Comparison of ENCODE assay signal across 18 mouse cellular contexts in genomic region chr1:127716441-127716840, GRCm38 (mm10). TPM values are rescaled to one million over a fixed set of nuclear protein-coding genes. Genes with fewer than 3 reads are reported as not detected.
DNase-seq lines count a peak whose midpoint lies in the region; TF ChIP-seq lines count a peak whose summit lies in the region.
"Had no signal": no experiment of that assay in that cellular context is flagged by ENCODE, and none has a peak within 500 bp of the region (broad histone marks: within the 10 kb centered on the region; RNA-seq: fewer than 3 reads in every experiment).

No protein-coding gene starts in this region.

- H3K27me3 ChIP-seq in cerebellum, adult 2 months (ENCODE audit: control insufficient read depth, insufficient read depth, low read length), result no peaks in the 10 kb centered on the region; the same call in 1 of the 2 replicates
- H3K27me3 ChIP-seq: CH12.LX; embryonic facial prominence, embryonic 13.5 days; kidney, embryonic 15.5 days; liver, embryonic 15.5 days; neural tube, embryonic 12.5 days; stomach, embryonic 15.5 days had no signal

- TF ChIP-seq POLR2A in cerebellum, adult 2 months (IDR thresholded peaks at IDR 0.05; ENCODE audit: borderline replicate concordance, insufficient read depth, low read length), result no peak

- WGBS in cerebellum, adult 2 months, result 78% methylated on average over 8 of the region's 8 CpGs

- peak; percentile 15 for DNase-seq in NIH3T3 (ENCODE audit: low read depth)
- peak; percentile 77 for DNase-seq in brain, adult 2 months (ENCODE audit: low read depth, low spot score)
- DNase-seq in heart, postnatal 10 days, result peak; percentile 46 to 52
- DNase-seq in layer of hippocampus, postnatal 36 days, result peak; percentile 12 to 14
- DNase-seq in gastrocnemius, postnatal 36 days, result no peak
- DNase-seq in cerebellum, adult 2 months, result no peak
- DNase-seq in ovary, postnatal 36 days (ENCODE audit: low spot score), result no peak
- DNase-seq: cerebellum, postnatal 36 days had no signal

- intact Hi-C loops in heart, postnatal 10 days (cut with DNase I), result no loop called here
- intact Hi-C loops in gastrocnemius, postnatal 36 days (cut with DNase I), result no loop called here

- H3K27ac ChIP-seq in cerebellum, adult 2 months (ENCODE audit: insufficient read depth, low read length), result no peak overlapping the region
- H3K27ac ChIP-seq: embryonic facial prominence, embryonic 13.5 days; kidney, embryonic 15.5 days; liver, embryonic 15.5 days; macrophage; neural tube, embryonic 12.5 days; stomach, embryonic 15.5 days had no signal

- no peaks in the 10 kb centered on the region for H3K4me1 ChIP-seq in cerebellum, adult 2 months (ENCODE audit: control insufficient read depth, insufficient read depth, low read length)
- H3K4me1 ChIP-seq: embryonic facial prominence, embryonic 13.5 days; kidney, embryonic 15.5 days; liver, embryonic 15.5 days; neural tube, embryonic 12.5 days; stomach, embryonic 15.5 days had no signal

- no peak for TF ChIP-seq CTCF in cerebellum, adult 2 months (IDR thresholded peaks at IDR 0.05; ENCODE audit: borderline replicate concordance, insufficient read depth, low read depth, low read length)

- no peak overlapping the region for H3K4me3 ChIP-seq in cerebellum, adult 2 months (replicated peaks; ENCODE audit: insufficient read depth, low read depth, low read length)
- H3K4me3 ChIP-seq: embryonic facial prominence, embryonic 13.5 days; kidney, embryonic 15.5 days; liver, embryonic 15.5 days; neural tube, embryonic 12.5 days; stomach, embryonic 15.5 days had no signal

RNA-seq across cellular contexts. Expression of gene Acmsd, which starts 12.8 kb away (rescaled TPM):
- under 1 TPM in 1 of 2 experiments, not detected in 1; 0.31 TPM for total RNA-seq in heart, postnatal 10 days (2021)
- total RNA-seq in layer of hippocampus, postnatal 36 days (2021), result not detected
- not detected for total RNA-seq in gastrocnemius, postnatal 36 days (2021)
- polyA plus RNA-seq in cerebellum, adult 2 months (2012; rRNA removed), result 0.05 TPM in 1 of 2 replicates, not detected in the other
- total RNA-seq: CH12.LX; granulocyte monocyte progenitor cell, adult 5-6 weeks had no signal
- polyA plus RNA-seq: embryonic facial prominence, embryonic 13.5 days; macrophage; midbrain, embryonic 16.5 days; neural tube, embryonic 12.5 days; urinary bladder, adult 2 months had no signal

RNA-seq across cellular contexts. Expression of gene Tmem163, which starts 37.1 kb away (rescaled TPM):
- 1 to 10 TPM; 5.1 to 7.9 TPM for total RNA-seq in heart, postnatal 10 days (2021)
- total RNA-seq in layer of hippocampus, postnatal 36 days (2021), result 10 to 100 TPM; 10.4 to 11.7 TPM
- total RNA-seq in gastrocnemius, postnatal 36 days (2021), result not detected
- 106 and 124 TPM in 2 replicates for polyA plus RNA-seq in cerebellum, adult 2 months (2012; rRNA removed)
- total RNA-seq: granulocyte monocyte progenitor cell, adult 5-6 weeks had no signal
- polyA plus RNA-seq: macrophage had no signal

RNA-seq across cellular contexts. Expression of gene Ccnt2, which starts 57.5 kb away (rescaled TPM):
- total RNA-seq in heart, postnatal 10 days (2021), result 10 to 100 TPM; 33.5 to 33.9 TPM
- total RNA-seq in layer of hippocampus, postnatal 36 days (2021), result 10 to 100 TPM; 65.2 to 76.8 TPM
- total RNA-seq in gastrocnemius, postnatal 36 days (2021), result 10 to 100 TPM; 20.2 to 22.7 TPM
- polyA plus RNA-seq in cerebellum, adult 2 months (2012; rRNA removed), result 53.9 and 54.9 TPM in 2 replicates

Comparison
In these comparisons a context has a peak if more than half of its experiments do, and no peak if none do; other contexts are left out.
1. DNase-seq: peak in NIH3T3 (single experiment), brain, adult 2 months (single experiment), heart, postnatal 10 days (2 of 2) and layer of hippocampus, postnatal 36 days (2 of 2); none in gastrocnemius, postnatal 36 days (0 of 2), cerebellum, adult 2 months (0 of 2) and ovary, postnatal 36 days (single experiment).
2. RNA of gene Tmem163, which starts 37.1 kb away (total RNA-seq): 10.4 to 11.7 TPM in layer of hippocampus, postnatal 36 days and 5.1 to 7.9 TPM in heart, postnatal 10 days; not detected in gastrocnemius, postnatal 36 days; every median in the first group is over 4 times any median in the second.